Mouse (Mus musculus) liver, adult 2 months (tissue): Measurements from ENCODE around the gene Gabrb2.

Source experiments
- CTCF ChIP-seq: fragments of 200-500 bp; IDR thresholded peaks from 2 replicates; pipeline ENCODE4 v1.5.1; 2011; ENCODE audit warnings: low read depth, low read length, control low read depth
- POLR2A ChIP-seq: fragments of 200-500 bp; IDR thresholded peaks from 2 replicates; pipeline ENCODE4 v1.6.1; 2011; ENCODE audit warnings: low read length, control low read depth; ENCODE audit not compliant: insufficient read depth; ENCODE audit errors: extremely low read depth

GRCm38 (mm10) chr11:42448929-42449328, 29.4 kb downstream of the Gabrb2 start:
- no peak for TF ChIP-seq POLR2A
- no peak for TF ChIP-seq CTCF
